Comparison of ENCODE assay signal across 11 mouse cellular contexts in the genomic region with DNA sequence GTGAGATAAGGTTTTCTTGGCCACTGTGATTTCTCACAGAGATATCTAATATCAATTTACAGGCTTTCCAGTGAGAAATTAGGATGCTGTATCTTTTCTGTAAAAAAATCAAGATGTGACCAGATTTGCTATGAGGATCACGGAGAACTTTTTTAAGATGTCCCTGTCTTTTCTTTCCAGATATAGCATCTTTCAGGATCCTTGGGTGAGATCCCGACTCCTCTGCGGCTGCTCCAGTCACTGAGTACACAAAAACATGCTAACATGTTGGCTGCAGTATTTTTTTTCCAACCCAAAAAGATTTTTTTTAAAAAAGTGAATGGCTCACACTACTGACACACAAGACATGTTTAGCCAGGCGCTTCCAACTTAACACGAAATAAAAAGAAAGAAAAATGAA. TPM values are rescaled to one million over a fixed set of nuclear protein-coding genes. Genes with fewer than 3 reads are reported as not detected.
DNase-seq lines count a peak whose midpoint lies in the region; ATAC-seq lines count a peak whose summit lies in the region.
"Had no signal": no experiment of that assay in that cellular context is flagged by ENCODE, and none has a peak within 500 bp of the region (broad histone marks: within the 10 kb centered on the region; RNA-seq: fewer than 3 reads in every experiment).

No protein-coding gene starts in this region.

- no peak overlapping the region for H3K27ac ChIP-seq in heart, embryonic 14.5 days (replicated peaks in 1 of 2; ENCODE audit: control insufficient read depth in 1 of 2, insufficient read depth in 1 of 2, low read depth in 2 of 2, low read length in 2 of 2)
- peak overlapping the region; percentile 90 for H3K27ac ChIP-seq in embryonic facial prominence, embryonic 10.5 days (replicated peaks)
- H3K27ac ChIP-seq in hindbrain, embryonic 10.5 days, result peak overlapping the region; percentile 95
- peak overlapping the region; percentile 82 for H3K27ac ChIP-seq in midbrain, embryonic 16.5 days (ENCODE audit: low read length)

- peak overlapping the region in 1 of 2 experiments; percentile 34; a peak in 1 of 4 replicates for H3K4me3 ChIP-seq in heart, embryonic 14.5 days (ENCODE audit: control insufficient read depth in 1 of 2, insufficient read depth in 1 of 2, low read depth in 1 of 2, low read length in 2 of 2)
- H3K4me3 ChIP-seq in embryonic facial prominence, embryonic 10.5 days, result peak overlapping the region; percentile 60
- H3K4me3 ChIP-seq in hindbrain, embryonic 10.5 days, result peak overlapping the region; percentile 62
- peak overlapping the region; percentile 41 for H3K4me3 ChIP-seq in midbrain, embryonic 16.5 days (ENCODE audit: low read depth, low read length)

- H3K4me2 ChIP-seq in heart, embryonic 14.5 days (ENCODE audit: low read length), result peak overlapping the region; percentile 60; the same call in 1 of the 2 replicates
- peak overlapping the region; percentile 64 for H3K4me2 ChIP-seq in midbrain, embryonic 16.5 days (ENCODE audit: low read length)

- no peaks in the 10 kb centered on the region for H3K9me3 ChIP-seq in heart, embryonic 14.5 days (ENCODE audit: control insufficient read depth, low read length)
- H3K9me3 ChIP-seq in embryonic facial prominence, embryonic 10.5 days, result no peaks in the 10 kb centered on the region
- no peaks in the 10 kb centered on the region for H3K9me3 ChIP-seq in hindbrain, embryonic 10.5 days
- H3K9me3 ChIP-seq in midbrain, embryonic 16.5 days (replicated peaks; ENCODE audit: control insufficient read depth, low read length, poor library complexity, severe bottlenecking), result no peaks in the 10 kb centered on the region

- peaks cover 2 to 13% of the 10 kb centered on the region in 2 experiments; a peak in 3 of 4 replicates for H3K4me1 ChIP-seq in heart, embryonic 14.5 days (ENCODE audit: control insufficient read depth in 2 of 2, insufficient read depth in 2 of 2, low read length in 2 of 2)
- H3K4me1 ChIP-seq in embryonic facial prominence, embryonic 10.5 days, result peaks cover 56% of the 10 kb centered on the region
- peaks cover 65% of the 10 kb centered on the region for H3K4me1 ChIP-seq in hindbrain, embryonic 10.5 days (replicated peaks)
- peaks cover 15% of the 10 kb centered on the region; the same call in 1 of the 2 replicates for H3K4me1 ChIP-seq in midbrain, embryonic 16.5 days (ENCODE audit: control insufficient read depth, insufficient read depth, low read length)

- no peak overlapping the region for H3K9ac ChIP-seq in heart, embryonic 14.5 days (ENCODE audit: low read length)
- peak overlapping the region; percentile 64; the same call in 1 of the 2 replicates for H3K9ac ChIP-seq in midbrain, embryonic 16.5 days (ENCODE audit: low read depth, low read length)

- no peaks in the 10 kb centered on the region for H3K36me3 ChIP-seq in heart, embryonic 14.5 days (ENCODE audit: control insufficient read depth, insufficient read depth, low read length)
- H3K36me3 ChIP-seq in embryonic facial prominence, embryonic 10.5 days (replicated peaks), result no peaks in the 10 kb centered on the region
- no peaks in the 10 kb centered on the region for H3K36me3 ChIP-seq in hindbrain, embryonic 10.5 days
- no peaks in the 10 kb centered on the region for H3K36me3 ChIP-seq in midbrain, embryonic 16.5 days (ENCODE audit: control insufficient read depth, insufficient read depth, low read length)

- DNase-seq in heart, adult 8-10 months (ENCODE audit: low spot score), result no peak
- no peak for DNase-seq in embryonic facial prominence, embryonic 10.5 days (ENCODE audit: low spot score)
- DNase-seq in hindbrain, embryonic 10.5 days (ENCODE audit: low spot score), result no peak
- no peak for DNase-seq in spleen, postnatal 10 days (ENCODE audit: low spot score in 2 of 2)
- no peak for DNase-seq in spleen, postnatal 14 days (ENCODE audit: low spot score in 2 of 2)
- DNase-seq: heart, postnatal 10 days; lung, postnatal 14 days had no signal

- peaks cover 96% of the 10 kb centered on the region for H3K27me3 ChIP-seq in heart, embryonic 14.5 days (ENCODE audit: control insufficient read depth, insufficient read depth, low read length)
- peaks cover 100% of the 10 kb centered on the region for H3K27me3 ChIP-seq in embryonic facial prominence, embryonic 10.5 days (replicated peaks; ENCODE audit: low read depth, poor library complexity, severe bottlenecking)
- peaks cover 87% of the 10 kb centered on the region for H3K27me3 ChIP-seq in hindbrain, embryonic 10.5 days (ENCODE audit: insufficient read depth, poor library complexity, severe bottlenecking)
- peaks cover 16% of the 10 kb centered on the region for H3K27me3 ChIP-seq in midbrain, embryonic 16.5 days (ENCODE audit: control insufficient read depth, insufficient read depth, low read depth, low read length)

- 9% methylated on average over 5 of the region's 5 CpGs for WGBS in heart, embryonic 14.5 days
- 9% methylated on average over 5 of the region's 5 CpGs for WGBS in embryonic facial prominence, embryonic 10.5 days
- WGBS in hindbrain, embryonic 10.5 days, result 2% methylated on average over 5 of the region's 5 CpGs
- WGBS in midbrain, embryonic 16.5 days, result 12% methylated on average over 5 of the region's 5 CpGs

- no peak for ATAC-seq in heart, embryonic 14.5 days (ENCODE audit: insufficient number of reproducible peaks, insufficient read depth, low FRiP score, low read depth)
- no peak for ATAC-seq in midbrain, embryonic 16.5 days
- no peak for ATAC-seq in CD4-positive, CD25-positive, alpha-beta regulatory T cell, adult 4 months

RNA-seq across cellular contexts. Expression of a gene that starts 20.8 kb away (rescaled TPM):
- 5.6 and 8.3 TPM in 2 replicates for polyA plus RNA-seq in heart, embryonic 14.5 days (2014; fragmentation: Nextera tagmentation; extraction: Ambion mirVana)
- total RNA-seq in heart, adult 8-10 months (2022), result 1 to 10 TPM; 1.5 to 4.4 (median 4.0) TPM
- 54.4 and 58.6 TPM in 2 replicates for polyA plus RNA-seq in embryonic facial prominence, embryonic 10.5 days (2016; fragmentation: Nextera tagmentation; extraction: Ambion mirVana)
- polyA plus RNA-seq in hindbrain, embryonic 10.5 days (2016; fragmentation: Nextera tagmentation; extraction: Ambion mirVana), result 69.0 and 74.0 TPM in 2 replicates
- polyA plus RNA-seq in midbrain, embryonic 16.5 days (2015; fragmentation: Nextera tagmentation; extraction: Ambion mirVana), result 46.0 and 64.0 TPM in 2 replicates
- polyA plus RNA-seq in CD4-positive, CD25-positive, alpha-beta regulatory T cell, adult 4 months (2017; shearing (Covaris generic)), result not detected
- total RNA-seq: neutrophil, adult 5-6 weeks had no signal

Comparison
In these comparisons a context has a peak if more than half of its experiments do, and no peak if none do; other contexts are left out.
1. H3K27ac ChIP-seq: peak in embryonic facial prominence, embryonic 10.5 days (single experiment), hindbrain, embryonic 10.5 days (single experiment) and midbrain, embryonic 16.5 days (single experiment); none in heart, embryonic 14.5 days (0 of 2).